Mouse (Mus musculus) neural tube, embryonic 11.5 days (tissue): ENCODE results near the gene Agbl2. TPM values are rescaled to one million over a fixed set of nuclear protein-coding genes. Genes with fewer than 3 reads are reported as not detected.

Experiments used
- ATAC-seq: fragments of 200-750 bp; cut with Nextera tagmentation; 2 replicates; pipeline ENCODE4 v1.8.0; 2017; ENCODE audit warnings: moderate number of reproducible peaks, mild to moderate bottlenecking, moderate TSS enrichment, moderate library complexity; ENCODE audit not compliant: insufficient read depth, low FRiP score, low TSS enrichment
- DNase-seq: peaks from one replicate; pipeline ENCODE4 v3.0.0-alpha.2; 2015; ENCODE audit warnings: low spot score
- H3K27ac ChIP-seq: fragments of 300-500 bp; sonication (generic); 2 replicates; pipeline ENCODE4 v1.5.1; 2014; ENCODE audit warnings: low read depth, mild to moderate bottlenecking, low read length
- H3K27me3 ChIP-seq: fragments of 300-500 bp; sonication (generic); 2 replicates; pipeline ENCODE4 v1.6.1; 2014; ENCODE audit warnings: mild to moderate bottlenecking, low read length, mixed read lengths; ENCODE audit not compliant: control insufficient read depth, insufficient read depth
- H3K36me3 ChIP-seq: fragments of 300-500 bp; sonication (generic); 2 replicates; pipeline ENCODE4 v1.6.1; 2014; ENCODE audit warnings: mild to moderate bottlenecking, low read length, moderate library complexity, mixed read lengths; ENCODE audit not compliant: control insufficient read depth, insufficient read depth
- H3K4me1 ChIP-seq: fragments of 300-500 bp; sonication (generic); 2 replicates; pipeline ENCODE4 v1.6.1; 2014; ENCODE audit warnings: low read length, mixed read lengths; ENCODE audit not compliant: control insufficient read depth, insufficient read depth
- H3K4me2 ChIP-seq: fragments of 300-500 bp; sonication (generic); 2 replicates; pipeline ENCODE4 v1.6.1; 2014; ENCODE audit warnings: low read depth, mild to moderate bottlenecking, moderate library complexity
- H3K4me3 ChIP-seq: fragments of 300-500 bp; sonication (generic); 2 replicates; pipeline ENCODE4 v1.5.1; 2014; ENCODE audit warnings: low read depth, low read length
- H3K9ac ChIP-seq: fragments of 300-500 bp; sonication (generic); 2 replicates; pipeline ENCODE4 v1.6.1; 2014; ENCODE audit warnings: mild to moderate bottlenecking, low read length
- H3K9me3 ChIP-seq: fragments of 300-500 bp; sonication (generic); 2 replicates; pipeline ENCODE4 v1.6.1; 2016; ENCODE audit warnings: low read length; ENCODE audit not compliant: control insufficient read depth
- WGBS: fragments of 180-500 bp; shearing (Covaris S2); extraction: QIAGEN DNeasy Blood & Tissue Kit; methylation state at CpG from one replicate; pipeline ENCODE4 v1.1.7; 2014; 5-methylcytosine and 5-hydroxymethylcytosine counted together
- polyA plus RNA-seq: library from polyadenylated mRNA; unstranded; fragments of >200 nt; fragmentation: Nextera tagmentation; extraction: Ambion mirVana; gene quantifications from 2 replicates; pipeline ENCODE4 v1.2.1, GENCODE M21; 2014

Gene Agbl2
- polyA plus RNA-seq, 1 experiment from 2014 or later = 0.37 TPM

DNA sequence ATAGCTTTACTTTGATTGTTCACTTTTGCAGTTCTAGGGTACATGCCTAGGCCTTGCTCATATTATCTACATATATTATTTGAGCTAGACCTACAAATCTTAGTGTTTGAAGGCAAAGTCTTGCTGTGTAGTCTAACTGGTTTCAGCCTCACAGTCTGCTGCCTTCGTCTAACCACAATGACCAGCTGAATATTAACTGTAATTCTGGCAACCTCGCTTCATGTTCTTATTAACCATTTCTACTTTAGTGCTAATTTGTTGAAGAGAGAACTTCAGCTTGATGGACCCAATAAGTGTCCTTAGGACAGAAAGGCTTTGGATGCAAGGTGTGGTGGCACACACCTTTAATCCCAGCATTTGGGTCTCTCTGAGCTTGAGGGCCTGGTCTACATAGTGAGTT is 5.6 kb downstream of the Agbl2 start:
- no peaks in the 10 kb centered on the region for H3K9me3 ChIP-seq

DNA sequence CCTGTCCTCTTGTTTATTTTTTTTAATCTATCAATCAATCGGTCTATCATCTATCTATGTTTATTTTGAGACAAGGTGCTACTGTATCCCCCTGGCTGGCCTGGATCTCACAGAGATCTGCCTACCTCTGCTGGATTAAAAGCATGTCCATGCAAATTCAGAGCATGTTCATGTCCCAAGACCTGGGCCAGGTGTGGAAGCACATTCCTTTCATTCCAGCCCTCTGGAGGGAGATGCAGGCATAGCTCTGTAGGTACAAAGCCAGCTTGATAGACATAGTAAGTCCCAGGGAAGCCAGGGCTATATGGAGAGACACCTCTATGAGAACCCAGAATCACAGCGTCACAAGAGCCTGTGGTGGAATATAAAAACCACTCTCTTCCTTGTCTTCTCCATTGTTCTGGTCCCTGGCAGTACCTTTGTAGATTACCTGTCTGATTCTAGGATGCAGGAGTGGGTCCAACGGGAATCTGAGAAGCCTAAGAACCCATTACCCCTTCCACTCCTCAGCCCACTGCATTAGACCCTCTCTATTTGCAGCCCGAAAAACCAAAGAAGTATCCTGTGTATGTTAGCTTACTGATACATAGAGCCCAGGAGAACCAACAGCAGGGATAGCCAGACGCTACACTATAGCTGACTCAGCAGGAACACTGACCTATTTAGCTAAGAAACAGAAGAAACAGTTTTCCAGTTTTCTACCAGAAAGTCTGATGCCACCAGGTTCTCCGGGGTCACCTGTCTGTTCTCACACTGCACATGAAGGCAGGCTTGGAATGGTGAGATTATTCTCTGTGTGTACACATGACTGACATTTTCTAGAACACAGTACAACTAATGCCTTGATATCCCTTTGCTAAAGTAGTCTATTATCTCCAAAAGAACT is 26.0 kb downstream of the Agbl2 start:
- H3K27me3 ChIP-seq = no peaks in the 10 kb centered on the region
- no peak overlapping the region for H3K4me3 ChIP-seq
- WGBS = 89% methylated on average over 6 of the region's 6 CpGs
- no peaks in the 10 kb centered on the region for H3K9me3 ChIP-seq
- no peak overlapping the region for H3K4me2 ChIP-seq
- DNase-seq (no peak), ATAC-seq (no peak)
- no peak overlapping the region for H3K9ac ChIP-seq
- H3K4me1 ChIP-seq = no peaks in the 10 kb centered on the region
- no peaks in the 10 kb centered on the region for H3K36me3 ChIP-seq
- no peak overlapping the region for H3K27ac ChIP-seq

More for the DNA sequence above, 5.6 kb downstream of the Agbl2 start:
- Histone ChIP-seq H3K36me3 (no peaks in the 10 kb centered on the region), H3K4me3 (no peak overlapping the region), H3K9ac (no peak overlapping the region), H3K4me2 (no peak overlapping the region), H3K4me1 (peaks cover under 1% of the 10 kb centered on the region; the same call in 1 of the 2 replicates), H3K27ac (no peak overlapping the region), H3K27me3 (no peaks in the 10 kb centered on the region)
- WGBS = 88% methylated on average over 2 of the region's 2 CpGs
- DNase-seq = no peak
- no peak for ATAC-seq

DNA sequence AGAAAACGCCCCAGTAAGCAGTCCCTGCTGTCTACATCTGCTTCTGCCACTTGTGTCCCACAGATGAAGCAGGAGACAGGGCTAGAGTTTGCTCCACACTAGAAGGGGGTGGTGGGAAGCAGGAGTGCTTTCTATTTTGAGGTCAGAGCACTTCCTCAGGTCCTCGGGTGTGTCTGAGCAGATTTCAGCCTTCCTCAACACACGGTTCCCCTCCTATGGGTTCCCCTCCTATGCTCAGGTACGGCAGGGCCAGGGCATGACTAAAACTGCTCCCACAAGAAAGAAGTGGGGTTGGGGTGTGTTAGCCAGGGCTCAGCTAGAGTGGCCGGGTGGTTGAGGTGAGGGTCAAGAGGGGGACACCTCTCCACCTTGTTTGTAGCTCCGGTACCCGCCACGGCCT is 28.2 kb downstream of the Agbl2 start:
- no peaks in the 10 kb centered on the region for H3K36me3 ChIP-seq
- DNase-seq = no peak
- no peak overlapping the region for H3K9ac ChIP-seq
- no peak overlapping the region for H3K4me3 ChIP-seq
- H3K4me2 ChIP-seq = no peak overlapping the region
- no peaks in the 10 kb centered on the region for H3K27me3 ChIP-seq
- 93% methylated on average over 8 of the region's 8 CpGs for WGBS
- H3K27ac ChIP-seq = no peak overlapping the region
- no peak for ATAC-seq
- H3K4me1 ChIP-seq = no peaks in the 10 kb centered on the region
- no peaks in the 10 kb centered on the region for H3K9me3 ChIP-seq

DNA sequence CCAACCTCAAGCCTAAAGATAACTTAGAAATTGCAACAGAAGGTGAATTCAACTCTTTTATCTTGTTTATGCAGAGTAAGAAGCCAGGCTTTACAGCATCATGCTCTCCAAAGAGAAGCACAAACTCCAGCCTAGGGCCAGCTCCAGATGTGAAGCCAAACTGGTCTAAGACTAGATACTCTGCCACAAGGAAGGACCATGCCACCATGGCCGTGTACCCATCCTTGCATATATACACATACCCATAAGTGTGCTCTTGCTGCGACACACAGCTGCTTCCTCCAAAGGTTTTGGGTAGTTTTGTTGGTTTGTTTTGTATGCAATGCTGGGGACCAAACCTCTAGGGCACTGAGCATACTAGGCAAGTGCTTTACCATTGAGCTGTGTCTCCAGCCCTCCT is 32.7 kb downstream of the Agbl2 start:
- ATAC-seq (no peak), DNase-seq (no peak)
- H3K36me3 ChIP-seq = no peaks in the 10 kb centered on the region
- no peak overlapping the region for H3K9ac ChIP-seq
- no peak overlapping the region for H3K4me3 ChIP-seq
- H3K9me3 ChIP-seq = no peaks in the 10 kb centered on the region
- 77% methylated on average over 2 of the region's 2 CpGs for WGBS
- no peaks in the 10 kb centered on the region for H3K4me1 ChIP-seq
- H3K4me2 ChIP-seq = no peak overlapping the region
- H3K27me3 ChIP-seq = no peaks in the 10 kb centered on the region
- H3K27ac ChIP-seq = no peak overlapping the region

DNA sequence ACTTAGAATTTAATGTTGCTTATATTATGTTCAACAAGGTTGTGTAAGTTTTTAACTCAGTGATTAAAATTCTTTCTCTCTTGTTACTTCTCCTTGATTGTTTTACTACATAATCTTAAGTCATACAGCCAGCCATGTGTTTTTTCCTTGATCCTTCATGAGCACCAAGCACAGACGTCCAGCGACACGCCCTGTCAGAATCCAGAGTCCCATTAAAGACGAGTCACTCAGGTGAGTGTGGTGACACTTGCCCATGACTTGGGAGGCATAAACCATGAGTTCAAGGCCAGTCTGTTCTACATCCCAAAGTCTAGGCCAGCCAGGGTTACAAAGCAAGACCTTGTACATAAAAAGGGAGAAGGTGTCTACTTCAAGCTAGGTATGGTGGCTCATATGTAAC is 33.6 kb downstream of the Agbl2 start:
- Histone ChIP-seq H3K9ac (no peak overlapping the region), H3K9me3 (no peaks in the 10 kb centered on the region), H3K4me2 (no peak overlapping the region), H3K36me3 (no peaks in the 10 kb centered on the region), H3K4me1 (no peaks in the 10 kb centered on the region), H3K4me3 (no peak overlapping the region), H3K27me3 (no peaks in the 10 kb centered on the region), H3K27ac (no peak overlapping the region)
- WGBS = 90% methylated on average over 4 of the region's 4 CpGs
- ATAC-seq = no peak
- no peak for DNase-seq

DNA sequence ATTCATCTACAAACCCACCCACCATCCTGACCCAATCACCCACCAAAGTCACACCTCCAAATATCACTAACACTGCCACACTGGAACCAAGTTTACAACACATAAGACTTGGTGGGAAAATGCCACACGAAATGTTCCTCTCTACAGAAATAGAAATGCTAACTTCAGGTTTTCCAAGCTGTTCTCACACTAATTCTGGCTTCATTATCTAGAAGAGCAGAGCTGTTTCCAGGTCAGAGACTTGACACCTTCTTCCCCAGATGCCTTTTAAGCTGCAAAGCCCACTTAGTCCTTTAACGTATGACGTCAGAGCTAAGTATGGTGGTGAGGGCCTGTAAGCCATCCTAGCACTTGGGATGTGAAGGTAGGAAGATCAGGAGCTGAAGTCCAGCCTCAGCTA is 36.2 kb downstream of the Agbl2 start:
- ATAC-seq (no peak), DNase-seq (no peak)
- no peak overlapping the region for H3K27ac ChIP-seq
- H3K4me3 ChIP-seq = no peak overlapping the region
- 91% methylated on average over 3 of the region's 3 CpGs for WGBS
- H3K27me3 ChIP-seq = no peaks in the 10 kb centered on the region
- no peak overlapping the region for H3K4me2 ChIP-seq
- no peak overlapping the region for H3K9ac ChIP-seq
- H3K9me3 ChIP-seq = no peaks in the 10 kb centered on the region
- no peaks in the 10 kb centered on the region for H3K36me3 ChIP-seq
- no peaks in the 10 kb centered on the region for H3K4me1 ChIP-seq

DNA sequence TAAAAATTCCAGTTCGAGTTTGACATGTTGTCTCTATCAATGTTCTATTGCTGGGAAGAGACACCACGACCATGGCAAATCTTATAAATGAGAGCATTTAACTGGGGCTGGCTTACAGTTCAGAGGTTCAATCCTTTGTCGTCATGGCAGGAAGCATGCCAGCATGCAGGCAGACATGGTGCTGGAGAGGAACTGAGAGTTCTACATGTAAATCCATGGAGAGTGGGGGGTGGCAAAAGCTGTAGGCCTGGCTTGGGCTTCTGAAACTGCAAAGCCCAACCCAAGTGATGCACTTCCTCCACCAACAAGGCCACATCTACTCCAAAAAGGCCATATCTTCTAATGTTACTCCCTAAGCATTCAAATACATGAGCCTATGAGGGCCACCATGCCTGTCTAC is 38.4 kb downstream of the Agbl2 start:
- H3K4me1 ChIP-seq = no peaks in the 10 kb centered on the region
- no peak overlapping the region for H3K9ac ChIP-seq
- ATAC-seq = no peak
- WGBS = 89% methylated on average over 3 of the region's 3 CpGs
- no peak overlapping the region for H3K27ac ChIP-seq
- H3K4me3 ChIP-seq = no peak overlapping the region
- no peaks in the 10 kb centered on the region for H3K36me3 ChIP-seq
- no peak overlapping the region for H3K4me2 ChIP-seq
- no peak for DNase-seq
- H3K9me3 ChIP-seq = no peaks in the 10 kb centered on the region
- H3K27me3 ChIP-seq = no peaks in the 10 kb centered on the region

DNA sequence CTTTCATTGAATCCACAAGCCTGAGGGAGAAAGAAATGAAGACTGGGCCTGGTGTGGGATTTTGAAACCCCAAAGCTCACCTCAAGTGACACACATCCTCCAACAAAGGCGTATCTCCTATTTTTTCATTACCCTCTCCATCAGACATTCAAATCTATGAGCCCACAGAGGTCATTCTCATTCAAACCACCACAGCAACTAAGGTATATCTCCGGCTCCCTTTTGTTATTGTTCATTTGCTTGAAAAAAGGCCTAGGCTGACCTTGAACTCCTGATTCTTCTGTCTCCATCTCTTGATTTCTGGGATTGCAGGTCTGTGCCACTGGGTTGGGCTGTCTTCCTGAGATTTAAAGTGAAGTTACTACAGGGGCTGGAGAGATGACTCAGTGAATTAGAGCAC is 40.5 kb downstream of the Agbl2 start:
- H3K9me3 ChIP-seq = no peaks in the 10 kb centered on the region
- H3K27ac ChIP-seq = no peak overlapping the region
- H3K36me3 ChIP-seq = no peaks in the 10 kb centered on the region
- DNase-seq = no peak
- no peak overlapping the region for H3K9ac ChIP-seq
- WGBS = 81% methylated on average over 2 of the region's 2 CpGs
- H3K4me3 ChIP-seq = no peak overlapping the region
- H3K4me2 ChIP-seq = no peak overlapping the region
- H3K4me1 ChIP-seq = no peaks in the 10 kb centered on the region
- no peaks in the 10 kb centered on the region for H3K27me3 ChIP-seq
- no peak for ATAC-seq

DNA sequence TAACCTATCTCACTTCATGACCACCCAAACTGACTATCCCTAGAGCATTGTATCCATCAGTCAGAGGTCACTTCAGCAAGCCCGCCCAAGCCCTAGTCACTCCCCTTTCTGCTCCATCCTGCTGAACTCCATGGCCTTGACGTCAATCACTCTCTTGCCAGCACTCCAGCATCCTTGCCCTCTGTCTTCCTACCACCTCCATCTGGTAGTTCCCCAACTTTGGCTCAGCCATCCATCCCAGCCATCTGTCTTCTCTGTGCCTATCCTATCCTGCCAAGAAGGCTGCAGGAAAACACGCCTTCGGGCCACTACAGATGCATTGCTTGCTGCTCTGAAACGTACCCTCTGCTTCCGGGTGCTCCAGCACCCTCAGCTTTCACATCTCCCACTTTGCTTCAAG is 41.3 kb downstream of the Agbl2 start:
- no peaks in the 10 kb centered on the region for H3K4me1 ChIP-seq
- no peak overlapping the region for H3K27ac ChIP-seq
- no peak for ATAC-seq
- no peak for DNase-seq
- H3K9ac ChIP-seq = no peak overlapping the region
- no peaks in the 10 kb centered on the region for H3K27me3 ChIP-seq
- H3K36me3 ChIP-seq = no peaks in the 10 kb centered on the region
- H3K9me3 ChIP-seq = no peaks in the 10 kb centered on the region
- no peak overlapping the region for H3K4me2 ChIP-seq
- WGBS = 77% methylated on average over 6 of the region's 6 CpGs
- no peak overlapping the region for H3K4me3 ChIP-seq
